Mouse (Mus musculus) Muller cell, postnatal 12 days (primary cell): Measurements from ENCODE around the gene Cmtm3.
A peak's percentile ranks its signal among the peaks of the same experiment; 100 is the strongest.

ENCODE experiments used
- DNase-seq: peaks from one replicate; pipeline ENCODE4 v3.0.0-alpha.2; 2015; ENCODE audit errors: inconsistent ontology term

Cmtm3 gene

DNA sequence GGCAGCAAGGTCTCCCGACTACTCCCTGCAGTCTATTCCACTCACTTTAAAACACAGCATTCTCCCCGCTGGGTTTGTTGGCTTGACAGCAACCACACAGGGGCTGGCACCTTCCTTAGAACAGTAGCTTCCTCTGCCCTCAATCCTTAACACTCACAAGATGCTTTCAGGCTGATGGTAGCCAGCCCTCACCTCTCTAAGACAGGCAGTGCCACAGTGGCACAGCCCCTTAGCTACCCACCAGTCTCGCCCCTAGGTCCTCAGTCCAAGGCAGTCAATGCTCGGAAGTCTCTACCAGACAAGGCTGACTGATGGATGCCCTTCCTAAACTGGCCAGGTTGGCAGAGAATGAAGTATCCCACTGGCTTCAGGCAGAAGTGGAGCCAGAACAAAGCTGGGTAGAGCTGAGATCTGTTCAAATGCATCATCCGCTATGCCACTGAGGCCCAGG is 41.8 kb downstream of the Cmtm3 start:
- DNase-seq: no peak

DNA sequence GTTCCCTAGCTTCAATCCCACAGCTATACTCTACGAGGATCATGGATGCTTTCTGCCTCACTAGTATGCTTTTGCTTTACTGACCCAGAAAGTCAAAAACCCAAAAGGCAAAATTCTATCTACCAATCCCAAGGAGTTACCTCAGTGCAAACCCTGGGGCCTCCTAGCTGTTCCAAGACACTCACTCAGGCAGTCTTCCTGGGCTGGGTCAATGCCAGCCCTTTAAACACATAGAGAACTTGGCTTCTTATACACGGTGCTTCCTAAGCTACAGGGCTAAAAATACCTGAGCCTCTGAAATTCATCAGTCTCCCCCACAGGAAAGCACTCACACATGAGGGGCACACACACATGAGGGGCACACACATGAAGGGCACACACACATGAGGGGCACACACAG is 44.1 kb downstream of the Cmtm3 start:
- no peak for DNase-seq

- DNase-seq: no peak
Observed at GRCm38 (mm10) chr8:104383977-104384376, 44.8 kb downstream of the Cmtm3 start.

GRCm38 (mm10) chr8:104386693-104387092 is 47.5 kb downstream of the Cmtm3 start:
- DNase-seq: no peak

DNA sequence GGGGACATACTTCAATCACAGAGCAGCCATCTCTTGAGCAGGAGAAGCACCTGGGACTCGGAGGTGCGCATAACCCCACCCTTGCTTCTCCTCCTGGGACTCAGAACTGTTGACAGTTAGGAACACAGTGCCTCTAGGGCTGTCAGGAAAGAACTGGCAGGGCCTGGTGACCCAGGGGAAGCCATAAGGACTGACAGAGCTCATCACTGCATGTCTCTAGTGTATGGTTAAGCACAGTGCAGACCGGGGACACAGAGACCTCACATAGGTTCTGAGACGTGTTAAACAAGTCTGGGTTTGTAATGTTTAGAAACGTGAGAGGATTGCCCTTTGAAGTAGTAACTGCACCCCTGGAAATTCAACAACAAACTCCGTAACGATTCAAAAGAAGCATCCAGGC is 48.3 kb downstream of the Cmtm3 start:
- DNase-seq: no peak

- no peak for DNase-seq
Observed at GRCm38 (mm10) chr8:104387980-104388379, 48.8 kb downstream of the Cmtm3 start.

GRCm38 (mm10) chr8:104390245-104390644 is 51.0 kb downstream of the Cmtm3 start:
- DNase-seq: no peak

DNA sequence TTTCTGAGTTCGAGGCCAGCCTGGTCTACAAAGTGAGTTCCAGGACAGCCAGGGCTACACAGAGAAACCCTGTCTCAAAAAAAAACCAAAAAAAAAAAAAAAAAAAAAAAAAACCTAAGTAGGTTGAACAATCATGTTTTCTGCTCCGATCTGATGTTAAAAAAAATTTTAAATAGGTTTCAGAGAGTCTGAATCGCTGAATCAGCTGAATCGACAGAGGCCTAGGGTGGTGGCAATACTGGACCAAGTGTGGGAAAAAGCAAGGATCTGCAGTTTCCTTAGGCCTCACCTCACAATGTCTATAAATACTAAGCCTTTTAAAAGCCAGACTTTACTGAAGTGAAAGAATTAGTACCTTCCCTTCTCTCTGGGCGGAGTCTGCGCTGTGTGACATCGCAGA is 53.9 kb downstream of the Cmtm3 start:
- no peak for DNase-seq

- no peak for DNase-seq
Observed at GRCm38 (mm10) chr8:104393767-104394166, 54.6 kb downstream of the Cmtm3 start.

GRCm38 (mm10) chr8:104394801-104395702 is 55.8 kb downstream of the Cmtm3 start:
- DNase-seq: peak; percentile 42

DNA sequence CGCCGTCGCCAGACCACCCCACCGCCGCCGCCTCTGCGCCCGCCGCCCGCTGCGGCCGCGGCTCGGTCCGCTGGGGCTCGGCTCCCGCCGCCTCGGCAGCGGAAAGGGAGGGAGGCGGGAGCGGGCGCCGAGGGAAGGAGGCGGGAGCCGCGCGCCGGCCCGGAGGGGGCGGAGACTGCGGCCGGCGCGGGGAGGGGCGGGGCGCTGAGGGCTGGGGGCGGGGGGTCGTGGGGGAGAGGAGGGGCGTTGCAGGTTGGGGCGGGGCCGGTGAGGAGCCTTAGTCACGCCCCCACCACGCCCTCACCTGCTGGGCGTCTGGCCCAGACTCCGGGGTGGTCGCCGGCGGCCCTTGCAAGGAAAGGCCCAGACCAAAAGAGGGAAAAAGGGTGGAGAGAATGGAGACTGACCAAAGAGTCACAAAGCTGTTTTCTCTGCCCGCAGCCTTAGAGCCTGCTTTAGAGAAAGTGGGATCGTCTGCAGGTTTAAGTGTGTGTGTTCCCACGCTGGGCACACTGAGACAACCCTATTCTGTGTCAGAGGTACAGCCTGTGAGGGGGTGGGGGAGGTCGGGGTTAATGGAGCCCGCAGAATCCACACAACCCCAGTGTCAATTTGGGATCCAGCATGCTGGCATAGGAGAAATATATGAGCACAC is 56.6 kb downstream of the Cmtm3 start, which contains the start of gene Cmtm4:
TSS of gene Cmtm4 (minus strand) at position 105 of the 655 bp plus-strand sequence.
- DNase-seq: peak; percentile 76
